Mouse (Mus musculus) 3T3-L1 (cell line): ENCODE measurements around the gene Riox2.
"Not testable (repeated sequence)": the region's sequence is repeated elsewhere in the genome, so short reads cannot be mapped to it uniquely, and the experiment has no call there.

Source experiments
- DNase-seq: peaks from one replicate; pipeline ENCODE4 v3.0.0-alpha.2; 2015; ENCODE audit warnings: low read depth, low spot score

The Riox2 gene

DNA sequence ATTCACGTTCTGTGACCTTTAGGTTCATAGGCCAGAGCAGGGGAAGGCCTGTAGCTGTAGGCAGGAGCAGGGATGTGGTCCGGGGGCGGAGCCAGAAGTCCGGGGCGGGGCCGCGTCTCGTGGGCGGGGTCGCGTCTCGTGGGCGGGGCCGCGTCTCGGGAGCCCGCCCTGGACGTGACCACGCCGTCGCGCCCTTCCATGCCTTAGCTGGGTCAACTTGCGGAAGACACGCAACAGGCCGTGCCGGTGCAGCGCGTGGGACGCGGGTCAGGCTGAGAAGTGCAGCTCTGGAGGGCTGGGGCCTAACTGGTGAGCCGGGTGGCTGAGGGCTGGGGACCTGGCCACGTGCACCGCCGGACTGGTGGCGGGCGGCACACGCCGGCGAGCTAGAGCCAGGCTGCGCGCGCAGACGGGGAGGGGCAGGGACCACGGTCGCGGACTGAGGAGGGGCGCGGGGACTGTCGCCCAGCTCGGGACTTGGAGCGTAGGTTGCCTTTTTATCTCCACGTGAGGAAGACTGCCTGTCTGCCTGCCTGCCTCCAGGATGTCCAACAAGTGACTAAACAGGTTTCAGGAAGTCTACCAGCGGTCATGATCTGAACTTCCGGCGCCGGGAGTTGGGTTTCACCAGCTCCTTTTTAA, at the start of gene Riox2:
Riox2 (plus strand) TSS at position 139 of the 642 bp plus-strand sequence.
- peak; percentile 73 for DNase-seq

- DNase-seq = no peak
Measured at GRCm38 (mm10) chr16:59427960-59428359, 43.6 kb upstream of the Riox2 start.

- no peak for DNase-seq
Measured at GRCm38 (mm10) chr16:59433181-59433580, 38.4 kb upstream of the Riox2 start.

- DNase-seq = no peak
Measured at GRCm38 (mm10) chr16:59444880-59445559, 26.6 kb upstream of the Riox2 start.

- no peak for DNase-seq
Measured at GRCm38 (mm10) chr16:59448181-59448580, 23.4 kb upstream of the Riox2 start.

GRCm38 (mm10) chr16:59449092-59449491, 22.5 kb upstream of the Riox2 start:
- DNase-seq = peak; percentile 38

GRCm38 (mm10) chr16:59451813-59452212, 19.8 kb upstream of the Riox2 start:
- DNase-seq = no peak

- not testable (repeated sequence) for DNase-seq
Measured at GRCm38 (mm10) chr16:59459259-59459861, 12.2 kb upstream of the Riox2 start.

DNA sequence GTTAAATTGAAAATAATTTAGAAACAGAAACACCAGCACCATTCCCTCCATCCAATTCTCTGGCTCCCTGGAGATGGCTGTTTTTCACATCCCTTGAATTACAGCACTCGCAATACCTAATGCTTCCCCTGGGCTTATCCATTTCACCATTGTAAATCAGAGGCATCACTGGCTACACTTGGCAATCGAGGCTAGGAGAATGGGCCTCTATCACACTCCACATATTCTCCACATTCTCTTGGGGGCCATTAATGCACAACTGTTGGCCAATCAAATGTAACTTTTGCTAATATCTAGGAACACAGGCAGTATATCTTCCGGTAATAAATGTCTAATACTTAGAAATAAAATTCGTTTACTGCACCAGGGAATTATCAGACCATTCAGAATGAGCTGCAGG, 8.0 kb upstream of the Riox2 start:
- no peak for DNase-seq

DNA sequence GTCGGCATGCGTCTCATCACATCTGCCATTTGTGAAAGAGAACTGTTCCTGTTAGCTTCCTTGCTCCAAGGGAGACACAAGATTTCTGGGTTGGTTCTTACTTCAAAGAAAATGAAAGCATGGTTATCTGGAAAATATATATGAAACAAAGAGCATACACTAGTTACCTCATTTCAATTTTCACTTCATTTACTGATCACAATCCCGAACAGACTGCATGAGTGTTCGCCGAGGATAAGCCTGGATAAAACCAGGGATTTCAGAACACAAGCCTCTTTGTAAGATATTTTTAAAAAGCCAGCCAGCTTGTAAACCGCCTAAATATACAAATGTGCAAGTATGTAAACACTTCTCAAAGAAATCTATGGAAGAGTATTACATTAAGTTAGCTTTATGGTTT, 7.6 kb upstream of the Riox2 start:
- DNase-seq = no peak

DNA sequence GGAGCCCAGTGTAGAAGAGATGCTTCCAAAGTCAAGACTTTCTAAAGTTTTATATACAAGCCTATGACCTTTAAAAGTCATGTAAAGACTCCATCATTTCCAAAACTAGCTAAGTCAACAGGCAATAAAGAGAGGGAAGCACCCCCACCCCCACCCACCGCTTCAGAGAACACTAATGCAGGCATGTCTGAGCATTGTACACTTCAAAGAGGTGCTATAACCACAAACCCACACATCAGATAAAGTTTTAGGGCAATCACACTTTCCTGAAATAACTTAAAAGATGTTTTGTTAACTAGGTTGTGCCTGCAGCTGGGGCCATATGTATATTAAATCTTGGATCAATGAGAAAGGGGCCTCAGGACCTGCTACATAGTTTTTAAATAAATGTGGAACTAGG, 1.7 kb upstream of the Riox2 start:
- no peak for DNase-seq

DNA sequence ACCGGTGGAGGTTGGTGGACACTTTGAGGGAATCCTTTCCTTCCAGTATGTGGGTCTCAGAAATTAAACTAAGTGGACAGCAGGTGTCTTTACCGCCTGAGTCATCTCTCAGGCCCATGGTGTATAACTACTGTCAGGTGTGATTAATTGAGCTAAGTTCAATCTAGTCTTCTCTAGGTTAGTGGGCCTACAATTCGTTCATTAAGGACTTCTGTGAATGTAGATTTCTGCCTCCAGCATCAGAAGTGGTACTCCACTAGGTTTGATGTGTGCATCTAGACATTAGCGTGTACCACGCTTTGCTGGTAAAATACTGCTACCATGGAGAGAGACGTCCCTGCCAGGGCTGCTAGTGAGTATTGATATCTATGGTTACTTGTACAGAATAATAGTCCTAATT, 971 bp downstream of the Riox2 start:
- DNase-seq = peak; percentile 24

GRCm38 (mm10) chr16:59474788-59475187, 3.2 kb downstream of the Riox2 start:
- peak; percentile 79 for DNase-seq

- DNase-seq = no peak
Measured at GRCm38 (mm10) chr16:59477955-59478354, 6.4 kb downstream of the Riox2 start.

DNA sequence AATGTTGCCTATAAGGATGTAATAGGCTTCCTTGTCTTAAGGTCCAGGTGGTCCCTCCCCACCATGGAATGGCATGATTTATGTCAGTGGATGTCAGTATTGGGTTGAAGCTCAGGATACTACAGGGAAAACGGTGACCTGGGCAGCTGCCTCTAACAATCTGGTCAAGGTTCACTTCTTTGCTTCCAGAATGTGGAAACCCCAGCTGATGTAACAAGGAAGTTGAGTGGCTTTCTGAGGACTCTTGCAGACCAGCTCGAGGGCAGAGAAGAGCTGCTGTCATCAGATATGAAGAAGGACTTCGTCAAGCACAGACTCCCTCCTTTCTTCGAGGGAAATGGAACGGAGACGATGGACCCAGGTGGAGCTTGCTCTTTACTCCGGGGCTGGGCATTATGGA, 15.7 kb downstream of the Riox2 start:
- no peak for DNase-seq

GRCm38 (mm10) chr16:59487975-59488548, 16.5 kb downstream of the Riox2 start:
- DNase-seq = no peak

- no peak for DNase-seq
Measured at GRCm38 (mm10) chr16:59493199-59493598, 21.6 kb downstream of the Riox2 start.

- DNase-seq = no peak
Measured at GRCm38 (mm10) chr16:59497947-59498346, 26.4 kb downstream of the Riox2 start.

DNA sequence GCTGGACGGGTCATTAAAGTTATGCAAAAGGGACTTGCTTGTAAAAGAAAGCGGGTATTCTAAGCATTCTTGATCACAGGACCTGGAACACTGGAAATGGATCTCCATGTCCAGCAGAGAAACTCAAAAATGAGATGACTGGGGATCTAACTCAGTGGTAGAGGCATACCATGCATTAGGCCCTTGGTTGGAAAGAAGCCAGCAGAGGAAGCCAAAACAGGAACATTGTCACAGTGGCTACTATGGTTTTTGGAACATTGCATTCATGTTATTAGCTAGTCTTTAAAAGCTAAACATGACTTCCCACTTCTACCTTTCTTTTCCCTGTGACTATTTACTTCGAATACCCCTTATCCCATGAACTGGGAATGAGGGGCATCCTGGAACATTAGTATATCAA, 27.6 kb downstream of the Riox2 start:
- no peak for DNase-seq

DNA sequence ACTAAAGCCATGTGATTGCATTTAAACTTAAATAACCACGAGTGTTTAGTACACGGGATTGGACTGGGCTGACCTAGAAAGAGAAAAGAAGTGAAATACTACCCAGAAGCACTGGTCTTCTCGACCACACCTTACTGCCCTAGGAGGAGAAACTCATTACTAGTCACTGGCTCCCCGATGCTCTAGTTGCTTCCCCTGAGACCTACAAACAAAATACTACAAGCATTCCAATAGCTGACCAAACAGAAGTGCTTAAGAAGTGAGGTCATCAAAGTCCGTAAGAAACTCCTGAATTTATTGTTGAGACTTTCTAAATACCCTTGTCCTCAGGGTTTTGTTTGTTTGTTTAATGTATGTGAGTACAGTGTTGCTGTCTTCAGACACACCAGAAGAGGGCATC, 38.3 kb downstream of the Riox2 start:
- DNase-seq = peak; percentile 54

- DNase-seq = no peak
Measured at GRCm38 (mm10) chr16:59515169-59515568, 43.6 kb downstream of the Riox2 start.

DNA sequence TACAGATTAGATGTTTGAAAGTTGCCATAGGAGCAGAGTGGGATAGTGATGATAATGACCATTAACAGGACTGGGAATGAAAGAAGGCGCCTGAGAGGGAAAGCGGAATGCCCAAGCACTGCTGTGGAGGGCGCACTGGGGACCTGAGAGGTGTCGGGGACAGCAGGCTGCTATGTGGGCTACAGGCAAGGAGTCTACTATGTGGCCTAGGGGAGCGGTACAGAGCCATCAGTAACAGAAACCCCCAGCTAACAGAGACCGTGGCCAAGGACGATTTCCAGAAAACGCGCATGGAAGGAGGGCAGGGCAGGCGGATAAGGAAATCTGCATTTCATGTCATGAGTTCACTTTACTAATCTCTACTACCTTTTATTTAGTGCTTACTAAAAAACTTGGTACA, 45.4 kb downstream of the Riox2 start:
- no peak for DNase-seq
